Mouse (Mus musculus): Measurements from ENCODE around the gene Tspan5. TPM values are rescaled to one million over a fixed set of nuclear protein-coding genes. Genes with fewer than 3 reads are reported as not detected.

Gene Tspan5
- total RNA-seq, 1 experiment, result 12.7 TPM

GRCm38 (mm10) chr3:138912504-138912903, 170.5 kb downstream of the Tspan5 start:
- in situ Hi-C loops (cut with MboI; ENCODE audit: low sequenced_read_pairs in 2 of 2, unreplicated experiment in 2 of 2), result loop anchor here in 1 of 2 experiments (25.0 kb wide), 1 partner anchor 275 kb away; no protein-coding TSS in a partner anchor
- Histone ChIP-seq H3K27ac (ENCODE audit: insufficient read depth, low read depth, low read length, poor library complexity, severe bottlenecking) (no peak overlapping the region), H3K9me3 (ENCODE audit: control insufficient read depth, insufficient read depth, low read depth, low read length) (no peaks in the 10 kb centered on the region), H3K9ac (ENCODE audit: insufficient read depth, low read depth, low read length, poor library complexity, severe bottlenecking) (no peak overlapping the region), H3K4me3 (ENCODE audit: insufficient read depth in 1 of 2, low read depth in 1 of 2, low read length in 2 of 2, poor library complexity in 1 of 2, severe bottlenecking in 1 of 2) (no peak overlapping the region), H3K4me1 (ENCODE audit: control insufficient read depth in 2 of 2, insufficient read depth in 2 of 2, low read length in 2 of 2, poor library complexity in 1 of 2) (no peaks in the 10 kb centered on the region), H3K36me3 (ENCODE audit: control insufficient read depth, insufficient read depth, low read length, poor library complexity, severe bottlenecking) (no peaks in the 10 kb centered on the region)
- no peak for DNase-seq (ENCODE audit: low read depth, low spot score)
- TF ChIP-seq ZNF384 (IDR thresholded peaks at IDR 0.05; ENCODE audit: low read depth, low read length) (no peak), CHD2 (IDR thresholded peaks at IDR 0.05; ENCODE audit: low read depth, low read length) (no peak), HCFC1 (IDR thresholded peaks at IDR 0.05; ENCODE audit: borderline replicate concordance, insufficient read depth, low read length) (no peak), ZC3H11A (IDR thresholded peaks at IDR 0.05; ENCODE audit: borderline replicate concordance, low read depth, low read length) (no peak), MAFK (IDR thresholded peaks at IDR 0.05; ENCODE audit: insufficient read depth, low read depth, low read length) (no peak)

GRCm38 (mm10) chr3:138914626-138915288, 172.8 kb downstream of the Tspan5 start:
- no peak overlapping the region for H3K9ac ChIP-seq (ENCODE audit: insufficient read depth, low read depth, low read length, poor library complexity, severe bottlenecking)
- no peaks in the 10 kb centered on the region for H3K4me1 ChIP-seq (ENCODE audit: control insufficient read depth in 2 of 2, insufficient read depth in 2 of 2, low read length in 2 of 2, poor library complexity in 1 of 2)
- in situ Hi-C loops (cut with MboI; ENCODE audit: low sequenced_read_pairs in 2 of 2, unreplicated experiment in 2 of 2), result loop anchor here in 1 of 2 experiments (25.0 kb wide), 1 partner anchor 277 kb away; no protein-coding TSS in a partner anchor
- DNase-seq (ENCODE audit: low read depth, low spot score), result no peak
- TF ChIP-seq HCFC1 (IDR thresholded peaks at IDR 0.05; ENCODE audit: borderline replicate concordance, insufficient read depth, low read length) (no peak), CHD2 (IDR thresholded peaks at IDR 0.05; ENCODE audit: low read depth, low read length) (no peak), ZNF384 (IDR thresholded peaks at IDR 0.05; ENCODE audit: low read depth, low read length) (no peak), ZC3H11A (IDR thresholded peaks at IDR 0.05; ENCODE audit: borderline replicate concordance, low read depth, low read length) (no peak), MAFK (IDR thresholded peaks at IDR 0.05; ENCODE audit: insufficient read depth, low read depth, low read length) (no peak)
- no peaks in the 10 kb centered on the region for H3K36me3 ChIP-seq (ENCODE audit: control insufficient read depth, insufficient read depth, low read length, poor library complexity, severe bottlenecking)
- no peak overlapping the region for H3K4me3 ChIP-seq (ENCODE audit: insufficient read depth in 1 of 2, low read depth in 1 of 2, low read length in 2 of 2, poor library complexity in 1 of 2, severe bottlenecking in 1 of 2)
- H3K27ac ChIP-seq (ENCODE audit: insufficient read depth, low read depth, low read length, poor library complexity, severe bottlenecking), result no peak overlapping the region
- H3K9me3 ChIP-seq (ENCODE audit: control insufficient read depth, insufficient read depth, low read depth, low read length), result no peaks in the 10 kb centered on the region

GRCm38 (mm10) chr3:138916591-138916990, 174.6 kb downstream of the Tspan5 start:
- Histone ChIP-seq H3K36me3 (ENCODE audit: control insufficient read depth, insufficient read depth, low read length, poor library complexity, severe bottlenecking) (no peaks in the 10 kb centered on the region), H3K9me3 (ENCODE audit: control insufficient read depth, insufficient read depth, low read depth, low read length) (no peaks in the 10 kb centered on the region), H3K27ac (ENCODE audit: insufficient read depth, low read depth, low read length, poor library complexity, severe bottlenecking) (no peak overlapping the region), H3K4me3 (ENCODE audit: insufficient read depth in 1 of 2, low read depth in 1 of 2, low read length in 2 of 2, poor library complexity in 1 of 2, severe bottlenecking in 1 of 2) (no peak overlapping the region), H3K9ac (ENCODE audit: insufficient read depth, low read depth, low read length, poor library complexity, severe bottlenecking) (no peak overlapping the region), H3K4me1 (ENCODE audit: control insufficient read depth in 2 of 2, insufficient read depth in 2 of 2, low read length in 2 of 2, poor library complexity in 1 of 2) (no peaks in the 10 kb centered on the region)
- no peak for DNase-seq (ENCODE audit: low read depth, low spot score)
- no peak for TF ChIP-seq MAFK (IDR thresholded peaks at IDR 0.05; ENCODE audit: insufficient read depth, low read depth, low read length)
- no peak for TF ChIP-seq ZNF384 (IDR thresholded peaks at IDR 0.05; ENCODE audit: low read depth, low read length)
- no peak for TF ChIP-seq ZC3H11A (IDR thresholded peaks at IDR 0.05; ENCODE audit: borderline replicate concordance, low read depth, low read length)
- TF ChIP-seq CHD2 (IDR thresholded peaks at IDR 0.05; ENCODE audit: low read depth, low read length), result no peak
- no peak for TF ChIP-seq HCFC1 (IDR thresholded peaks at IDR 0.05; ENCODE audit: borderline replicate concordance, insufficient read depth, low read length)
- in situ Hi-C loops (cut with MboI; ENCODE audit: low sequenced_read_pairs in 2 of 2, unreplicated experiment in 2 of 2), result loop anchor here in 1 of 2 experiments (25.0 kb wide), 1 partner anchor 279 kb away; no protein-coding TSS in a partner anchor

- DNase-seq (ENCODE audit: low read depth, low spot score), result no peak
- Histone ChIP-seq H3K9me3 (ENCODE audit: control insufficient read depth, insufficient read depth, low read depth, low read length) (no peaks in the 10 kb centered on the region), H3K4me1 (ENCODE audit: control insufficient read depth in 2 of 2, insufficient read depth in 2 of 2, low read length in 2 of 2, poor library complexity in 1 of 2) (no peaks in the 10 kb centered on the region), H3K27ac (ENCODE audit: insufficient read depth, low read depth, low read length, poor library complexity, severe bottlenecking) (no peak overlapping the region), H3K9ac (ENCODE audit: insufficient read depth, low read depth, low read length, poor library complexity, severe bottlenecking) (no peak overlapping the region), H3K4me3 (ENCODE audit: insufficient read depth in 1 of 2, low read depth in 1 of 2, low read length in 2 of 2, poor library complexity in 1 of 2, severe bottlenecking in 1 of 2) (no peak overlapping the region), H3K36me3 (ENCODE audit: control insufficient read depth, insufficient read depth, low read length, poor library complexity, severe bottlenecking) (no peaks in the 10 kb centered on the region)
- in situ Hi-C loops (cut with MboI; ENCODE audit: low sequenced_read_pairs in 2 of 2, unreplicated experiment in 2 of 2), result loop anchor here in 1 of 2 experiments (25.0 kb wide), 1 partner anchor 280 kb away; no protein-coding TSS in a partner anchor
- TF ChIP-seq CHD2 (IDR thresholded peaks at IDR 0.05; ENCODE audit: low read depth, low read length) (no peak), ZNF384 (IDR thresholded peaks at IDR 0.05; ENCODE audit: low read depth, low read length) (no peak), HCFC1 (IDR thresholded peaks at IDR 0.05; ENCODE audit: borderline replicate concordance, insufficient read depth, low read length) (no peak), MAFK (IDR thresholded peaks at IDR 0.05; ENCODE audit: insufficient read depth, low read depth, low read length) (no peak)
Measured at GRCm38 (mm10) chr3:138917016-138917415, 175.0 kb downstream of the Tspan5 start.
